Mouse (Mus musculus) lung, adult 2 months (tissue): ENCODE results near the gene Ubr3.

ENCODE experiments used
- CTCF ChIP-seq: fragments of 200-500 bp; IDR thresholded peaks from 2 replicates; pipeline ENCODE4 v1.5.1; 2011; ENCODE audit warnings: mild to moderate bottlenecking, low read length, control low read depth; ENCODE audit not compliant: insufficient read depth
- POLR2A ChIP-seq: fragments of 200-500 bp; IDR thresholded peaks from 2 replicates; pipeline ENCODE4 v1.6.1; 2011; ENCODE audit warnings: low read depth, mild to moderate bottlenecking, control low read depth, low read length, borderline replicate concordance; ENCODE audit errors: extremely low read depth

DNA sequence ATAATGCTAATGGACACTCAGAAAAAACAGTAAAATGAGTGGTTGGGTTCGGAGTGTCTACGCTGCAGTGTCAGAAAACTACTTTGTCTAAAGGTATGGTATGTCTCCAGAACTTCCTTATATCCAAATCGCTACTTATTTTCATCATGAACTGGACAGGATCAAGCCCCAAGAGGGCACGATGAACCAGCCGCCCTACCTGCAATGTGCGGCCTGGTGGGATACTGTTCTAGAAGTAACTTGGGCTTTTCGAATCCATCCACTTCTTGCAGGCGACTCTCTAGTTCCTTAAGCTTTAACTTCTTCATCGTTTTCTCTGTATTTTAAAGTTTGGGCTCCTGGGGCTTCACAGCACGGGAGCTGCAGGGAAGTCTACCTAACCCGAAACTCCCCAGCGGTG lies 12.0 kb upstream of the Ubr3 start:
- no peak for TF ChIP-seq CTCF
- no peak for TF ChIP-seq POLR2A
